Mouse (Mus musculus) 3134 (cell line): ENCODE results near the gene Fut11.

Experiments
- DNase-seq: peaks from one replicate; pipeline ENCODE4 v3.0.0-alpha.2; 2011; ENCODE audit warnings: low spot score; ENCODE audit not compliant: insufficient read length; ENCODE audit errors: extremely low read depth

Fut11 gene

DNA sequence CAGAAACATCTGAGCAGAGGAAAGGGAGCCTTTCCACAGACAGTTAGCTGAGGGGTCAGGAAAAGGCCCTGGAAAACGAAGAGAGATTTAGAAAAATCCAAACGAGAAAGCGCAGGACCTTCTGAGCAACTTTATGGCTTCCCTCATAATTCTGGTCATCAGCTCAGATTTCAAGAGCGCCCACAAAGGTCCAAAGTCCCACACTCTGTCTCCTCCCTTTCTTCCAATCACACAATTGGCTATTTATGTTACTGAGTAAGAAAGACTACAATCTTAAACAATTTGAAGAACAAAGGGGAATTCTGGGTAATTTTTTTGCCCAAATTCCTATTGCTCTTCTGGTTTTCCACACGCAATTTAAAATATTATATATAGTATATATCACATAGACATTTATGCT, 55.7 kb downstream of the Fut11 start:
- no peak for DNase-seq
